Mouse (Mus musculus): ENCODE results near the gene Mcl1.

GRCm38 (mm10) chr3:95658868-95659712 is 502 bp downstream of the Mcl1 start:
- TF ChIP-seq GATA1 (IDR thresholded peaks at IDR 0.05; ENCODE audit: low read length) (no peak), TAL1 (IDR thresholded peaks at IDR 0.05; ENCODE audit: low read length) (no peak)
